Mouse (Mus musculus) MEL-GATA-1-ER (cell line): ENCODE measurements around the gene Tnfrsf13c.

Experiments
- DNase-seq: peaks from one replicate; pipeline ENCODE4 v3.0.0-alpha.2; 2012; ENCODE audit warnings: low read depth; ENCODE audit errors: extremely low read depth

Tnfrsf13c gene

DNA sequence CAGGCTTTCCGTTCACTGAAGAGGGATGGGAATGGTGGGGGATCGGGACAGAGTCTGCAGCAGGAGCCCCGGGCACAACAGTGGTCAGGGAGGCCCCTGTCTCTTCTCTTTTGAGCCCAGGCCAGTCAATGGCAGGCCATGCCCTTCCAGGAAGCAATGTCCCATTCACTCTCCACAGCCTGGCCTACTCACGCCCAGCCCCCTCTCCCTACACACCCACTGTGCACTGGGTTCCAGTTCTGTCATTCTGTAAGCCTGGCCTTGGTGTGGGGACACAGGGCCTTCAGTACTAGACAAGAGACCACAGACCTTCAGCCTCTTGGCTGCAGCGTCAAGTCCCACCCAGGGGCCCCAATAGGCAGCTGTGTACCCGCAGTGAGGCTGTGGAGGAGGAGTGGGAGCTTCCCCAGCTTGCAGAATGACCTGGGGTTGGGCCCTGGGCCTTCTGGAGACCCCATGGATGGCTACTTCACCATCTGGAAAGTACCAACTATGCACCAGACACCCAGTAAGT lies 6.0 kb upstream of the Tnfrsf13c start:
- DNase-seq: no peak

DNA sequence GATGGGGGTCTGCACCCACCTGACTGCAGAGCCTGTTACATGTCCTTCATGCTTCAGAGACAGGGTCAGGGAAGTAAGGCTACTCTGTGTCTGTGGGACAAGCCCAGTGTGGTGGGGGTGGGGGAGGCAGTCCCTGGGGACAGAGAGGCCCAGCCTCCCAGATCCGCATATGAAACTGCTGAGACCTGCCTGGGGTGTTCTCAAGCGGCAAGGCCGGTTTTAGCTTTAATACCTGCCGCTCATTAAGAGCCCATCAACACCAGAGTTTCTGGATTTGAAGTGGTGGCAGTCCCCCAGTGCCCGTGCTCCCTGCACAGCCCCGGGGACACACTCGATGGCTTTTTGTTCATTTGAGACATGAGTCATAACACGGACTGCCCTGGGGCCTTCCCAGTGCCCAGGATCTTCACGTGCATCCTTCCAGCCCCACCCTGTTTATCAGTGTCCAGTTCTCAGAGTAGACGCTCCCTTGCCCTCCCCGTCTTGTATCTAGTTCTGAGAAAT lies 5.4 kb upstream of the Tnfrsf13c start:
- DNase-seq: no peak

DNA sequence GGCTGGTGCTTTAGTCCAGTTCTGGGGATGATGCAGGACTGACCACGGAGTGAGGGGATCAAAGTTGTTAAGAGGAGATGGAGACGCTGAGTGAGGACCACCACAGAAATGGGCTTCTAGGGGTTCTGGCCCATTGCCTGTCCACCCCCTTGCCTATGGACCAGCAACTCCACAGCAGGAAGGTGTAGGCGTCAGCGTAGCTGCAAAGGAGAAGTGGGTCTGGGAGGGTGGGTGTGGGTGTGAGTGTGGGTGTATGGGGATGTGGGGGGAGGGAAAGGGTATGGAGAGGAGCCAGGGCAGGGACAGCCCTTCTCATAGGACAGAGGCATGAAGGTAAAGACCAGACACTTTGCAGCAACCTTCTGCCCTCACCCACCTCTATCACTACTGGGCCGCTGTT lies 1.6 kb upstream of the Tnfrsf13c start:
- DNase-seq: no peak

DNA sequence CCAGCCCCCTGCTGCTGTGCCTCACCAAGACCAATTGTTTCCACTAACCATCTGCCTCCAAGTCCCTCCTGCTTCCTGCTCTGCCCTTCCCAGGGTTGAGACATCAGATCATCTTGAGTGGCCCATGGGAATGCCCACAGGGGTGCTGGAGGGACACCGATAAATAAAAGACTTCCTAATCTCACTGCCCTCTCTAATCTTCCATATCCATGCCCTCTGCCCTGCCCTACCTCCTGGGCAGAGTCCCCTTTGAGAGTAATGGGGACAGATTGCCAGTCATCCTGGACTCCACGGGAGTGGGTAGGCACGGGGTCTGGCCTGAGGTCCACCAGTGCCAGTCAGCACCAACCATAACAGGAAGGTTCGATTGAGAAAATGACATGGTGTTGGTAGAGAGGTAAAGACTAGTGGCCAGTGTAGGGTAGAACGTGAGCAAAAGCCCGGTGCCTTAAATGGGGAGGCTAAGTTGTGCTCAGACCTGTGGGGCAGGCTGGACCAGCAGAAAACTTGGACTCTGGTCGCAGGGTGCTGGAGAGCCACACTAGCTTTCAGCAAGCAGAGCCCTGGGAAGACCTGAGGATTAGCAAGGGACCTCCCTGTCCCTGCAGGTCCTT lies 540 bp upstream of the Tnfrsf13c start:
- DNase-seq: no peak

DNA sequence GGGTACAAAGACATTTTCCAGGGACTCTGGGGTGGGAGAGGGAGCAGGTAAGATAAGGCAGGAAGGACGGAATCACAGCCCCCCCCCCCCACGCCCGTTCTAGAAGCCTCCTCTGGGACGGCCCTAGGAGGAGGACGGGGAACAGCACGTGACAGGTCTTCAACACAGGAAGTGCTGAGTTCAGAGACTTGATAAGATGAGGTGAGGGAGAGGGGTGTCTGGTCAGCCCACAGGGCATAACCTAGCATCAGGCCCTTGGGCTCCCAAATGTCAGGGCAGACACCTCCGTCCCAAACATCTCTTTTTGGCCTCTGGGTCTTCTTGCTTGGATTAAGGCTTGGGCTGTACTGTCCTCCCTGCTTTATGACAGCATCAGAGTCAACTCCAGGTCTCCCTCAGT lies 918 bp downstream of the Tnfrsf13c start:
- DNase-seq: no peak

DNA sequence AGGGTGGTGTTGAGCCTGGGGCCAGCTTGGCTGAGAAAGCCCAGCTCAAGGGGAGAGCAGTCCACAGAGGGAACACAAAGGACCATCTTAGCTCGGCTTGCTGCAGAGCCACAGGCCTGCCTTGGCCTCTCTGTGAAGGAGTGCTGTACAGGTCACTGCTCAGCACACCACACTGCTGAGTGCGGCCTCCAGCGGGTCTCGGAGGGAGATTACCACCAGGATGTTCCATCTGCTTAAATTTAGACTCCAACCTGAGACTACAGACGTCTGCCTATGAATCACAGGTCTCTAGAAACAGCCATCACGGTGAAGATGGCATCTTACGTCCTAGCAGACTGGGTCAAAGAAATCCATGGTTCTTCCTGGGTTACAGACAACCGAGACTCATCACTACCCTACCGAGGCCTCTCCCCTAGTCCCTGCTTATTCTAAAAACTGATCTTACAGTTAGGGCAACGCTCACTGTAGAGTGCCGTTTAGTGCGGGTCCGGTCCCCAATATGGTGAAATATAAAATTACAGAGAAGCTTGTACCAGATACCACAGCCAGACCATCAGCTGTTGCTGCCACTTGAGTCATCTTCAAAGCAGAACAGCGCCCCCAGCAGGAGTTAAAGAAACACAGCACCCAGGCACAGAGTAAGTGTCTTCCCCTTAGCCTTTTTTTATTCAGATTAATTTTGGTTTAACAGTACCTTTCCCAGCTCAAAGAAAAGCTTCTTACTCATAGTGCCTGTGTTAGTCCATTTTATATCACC lies 2.9 kb downstream of the Tnfrsf13c start:
- no peak for DNase-seq

DNA sequence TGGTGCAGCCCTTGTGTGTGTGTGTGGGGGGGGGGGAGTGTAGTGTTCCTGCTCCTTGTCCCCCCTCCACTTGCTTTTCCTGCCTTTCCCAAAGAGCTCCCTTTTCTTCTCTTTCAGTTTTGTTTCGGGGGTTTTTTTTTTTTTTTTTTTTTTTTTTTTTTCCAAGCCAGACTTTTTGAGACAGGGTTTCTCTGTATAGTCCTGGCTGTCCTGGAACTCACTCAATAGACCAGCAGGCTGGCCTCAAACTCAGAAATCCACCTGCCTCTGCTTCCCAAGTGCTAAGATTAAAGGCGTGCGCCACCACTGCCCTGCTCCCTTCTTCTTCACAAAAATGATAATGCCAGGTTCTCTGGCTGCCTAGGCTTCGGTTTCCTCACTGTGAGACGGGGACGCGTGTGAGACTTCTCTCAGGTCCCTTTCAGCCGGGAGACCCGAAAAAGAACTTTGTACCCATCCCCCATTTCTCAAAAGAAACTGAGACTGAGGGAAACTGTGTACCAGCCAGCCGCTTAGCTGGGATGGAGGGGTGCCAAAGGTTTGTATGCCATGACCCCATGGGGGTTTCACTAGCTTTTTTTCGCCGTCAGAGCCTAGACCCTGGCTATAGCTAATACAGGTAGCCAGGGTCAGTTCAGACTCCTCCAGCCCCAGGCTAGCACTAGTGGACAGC lies 4.0 kb downstream of the Tnfrsf13c start:
- no peak for DNase-seq

DNA sequence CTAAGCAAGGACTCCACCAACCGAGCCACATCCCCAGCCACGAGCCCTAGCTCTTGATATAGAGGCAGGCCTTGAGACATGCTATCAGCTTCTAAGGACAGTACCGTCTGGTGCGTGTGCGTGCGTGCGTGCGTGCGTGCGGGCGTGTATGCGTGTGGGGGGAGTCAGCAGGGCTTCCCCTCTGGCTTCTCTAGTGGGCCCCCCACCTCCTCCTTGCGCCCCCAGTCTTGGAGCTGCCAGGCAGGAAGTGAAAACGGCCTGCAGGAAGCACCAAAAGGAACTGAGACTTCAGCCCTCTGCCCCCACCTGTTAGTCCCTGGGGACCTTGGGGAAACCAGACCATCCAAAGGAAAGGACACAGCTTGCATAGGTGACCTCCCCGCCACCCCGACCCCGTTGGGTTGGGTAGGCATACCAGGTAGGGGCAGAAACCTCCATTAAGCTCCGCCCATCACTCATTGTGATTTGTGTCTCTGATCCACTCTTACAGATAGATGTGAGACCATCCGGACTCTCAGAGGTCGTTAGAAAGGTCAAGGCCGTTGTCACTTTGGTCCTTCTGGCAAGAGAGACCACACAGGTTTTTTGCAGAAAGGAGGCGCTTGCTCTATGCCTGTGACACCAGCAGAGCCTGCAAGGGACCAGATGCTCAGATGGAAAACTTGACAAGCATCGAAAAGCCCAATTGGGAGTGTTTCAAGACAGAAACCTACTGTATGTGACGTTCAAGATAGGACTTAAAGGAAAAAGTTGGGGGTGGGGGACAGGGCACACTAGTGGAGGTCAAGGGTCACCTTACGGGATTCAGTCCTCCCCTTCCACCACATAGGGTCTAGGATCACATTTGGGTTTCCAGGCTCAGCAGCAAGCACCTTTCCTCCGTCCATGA lies 5.1 kb downstream of the Tnfrsf13c start:
- DNase-seq: no peak

DNA sequence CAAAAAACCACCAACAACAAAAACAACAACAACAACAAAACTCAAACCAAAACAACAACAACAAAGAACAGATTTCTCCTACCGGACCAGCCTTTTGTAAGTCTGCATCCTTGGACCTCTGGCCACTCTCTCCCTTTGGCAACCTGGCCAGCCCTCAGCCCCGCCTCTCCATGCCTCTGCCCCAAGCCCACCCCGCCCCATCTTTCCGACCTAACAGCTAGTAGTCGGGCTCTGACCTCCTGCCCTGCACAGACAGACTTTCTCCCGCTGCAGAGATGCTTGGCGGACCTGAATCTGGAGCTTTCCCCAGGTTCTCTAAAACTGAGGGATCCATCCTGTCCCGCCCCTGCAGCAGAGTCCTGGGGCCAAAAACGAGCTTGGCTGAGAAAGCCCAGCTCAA lies 6.2 kb downstream of the Tnfrsf13c start:
- DNase-seq: no peak

DNA sequence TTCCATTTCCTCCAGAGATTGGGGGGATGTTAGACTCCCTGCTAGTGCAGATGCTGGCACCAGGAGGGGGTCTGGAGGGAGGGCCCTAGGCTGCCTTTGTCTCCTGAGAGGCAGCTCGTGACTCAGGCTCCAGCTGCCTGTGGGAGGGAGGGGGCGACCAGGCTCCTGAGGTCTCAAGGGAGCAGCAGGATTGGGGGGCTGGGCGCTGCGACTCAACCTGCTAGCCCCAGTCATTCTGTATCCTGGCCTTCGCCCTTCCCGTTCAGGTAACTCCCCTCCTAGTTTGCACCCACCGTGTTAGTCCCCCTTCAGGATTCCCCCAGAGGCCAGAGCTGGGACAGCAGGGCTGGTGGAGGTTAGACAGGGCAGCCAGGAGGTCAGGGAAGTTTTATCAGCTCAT lies 7.1 kb downstream of the Tnfrsf13c start:
- DNase-seq: no peak

DNA sequence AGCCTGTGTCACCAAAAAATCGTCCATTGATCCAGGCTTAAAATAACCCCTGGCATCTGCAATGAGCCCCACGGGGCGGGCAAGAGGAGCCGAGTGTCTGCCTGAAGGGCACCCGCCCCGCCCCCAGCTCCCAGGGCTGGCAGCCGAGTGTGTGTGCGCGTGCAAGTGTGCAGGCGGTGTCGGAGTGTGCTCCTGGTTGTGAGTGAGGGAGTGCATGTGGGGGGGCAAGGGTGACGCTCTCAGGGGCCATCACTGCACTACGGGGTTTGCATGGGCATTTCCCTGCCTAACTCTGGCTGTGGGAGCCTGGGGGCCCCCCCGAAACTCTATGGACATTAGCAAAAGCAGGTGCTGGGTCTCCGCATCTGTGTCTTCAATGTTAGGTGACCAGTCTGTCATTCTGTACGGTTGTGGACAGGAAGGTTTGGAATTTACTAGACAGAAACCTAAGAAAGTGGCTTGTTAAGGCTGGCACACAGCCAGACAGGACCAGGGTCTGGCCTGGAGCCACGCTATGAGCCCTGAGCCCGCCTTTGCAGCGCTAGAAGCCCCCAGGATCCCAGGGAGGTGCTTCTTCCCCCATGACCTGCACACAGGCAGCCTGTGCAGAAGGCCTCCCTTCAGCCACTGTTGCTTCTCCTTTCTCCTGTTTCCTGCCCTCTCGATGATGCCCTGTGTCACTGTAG lies 7.9 kb downstream of the Tnfrsf13c start:
- no peak for DNase-seq

DNA sequence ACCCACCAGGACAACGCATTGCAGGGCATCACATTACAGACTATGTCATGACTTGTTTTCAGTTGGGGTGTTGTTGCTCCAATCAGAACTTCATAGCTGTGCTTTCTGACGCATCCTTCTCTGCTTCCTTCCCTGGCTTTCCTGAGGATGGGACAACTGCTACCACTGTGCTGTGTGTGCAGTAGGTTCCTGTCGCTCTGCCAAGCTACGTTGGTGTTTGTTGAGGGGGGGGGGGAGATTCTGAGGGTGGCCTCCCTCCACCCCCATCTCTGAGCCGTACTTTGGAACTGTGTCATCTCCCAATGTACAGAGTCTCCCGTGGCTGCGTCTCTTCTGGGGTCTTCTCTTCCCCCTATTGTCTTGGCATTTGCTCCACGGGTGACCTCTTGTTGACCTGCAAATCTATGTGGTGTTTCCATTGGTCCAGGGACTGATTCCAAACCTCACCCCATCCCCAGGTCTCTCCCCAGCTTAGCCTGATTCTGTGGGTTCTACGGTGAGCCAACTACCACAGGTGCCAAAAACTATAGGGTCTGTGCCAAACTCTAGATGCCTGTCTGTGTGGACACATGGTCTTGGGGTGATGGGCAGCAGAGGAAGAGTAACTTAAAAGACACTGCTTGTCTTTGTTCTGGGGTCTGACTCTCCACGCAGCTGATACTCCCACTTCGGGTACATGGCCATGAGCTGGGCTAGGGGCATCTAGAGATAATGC lies 8.7 kb downstream of the Tnfrsf13c start:
- no peak for DNase-seq

DNA sequence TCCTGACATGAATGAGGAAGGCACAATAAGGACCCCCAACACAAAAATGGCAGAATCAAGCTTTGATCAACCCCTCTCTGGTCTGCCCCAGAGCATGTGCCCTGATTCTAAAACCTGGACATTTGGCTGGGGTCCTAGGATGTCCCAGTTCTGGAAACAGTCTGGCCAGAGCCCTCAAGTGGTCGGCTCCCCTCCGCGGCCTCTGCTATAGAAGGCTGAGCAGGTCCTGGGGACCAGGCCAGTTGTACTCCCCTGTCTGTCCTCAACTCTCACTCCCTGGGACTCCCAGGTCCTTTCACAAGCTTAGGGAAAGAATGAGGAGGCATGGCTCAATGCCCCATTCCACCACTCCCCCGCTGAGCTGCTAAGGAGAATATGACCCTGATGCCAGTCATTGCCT lies 10.9 kb downstream of the Tnfrsf13c start:
- no peak for DNase-seq

DNA sequence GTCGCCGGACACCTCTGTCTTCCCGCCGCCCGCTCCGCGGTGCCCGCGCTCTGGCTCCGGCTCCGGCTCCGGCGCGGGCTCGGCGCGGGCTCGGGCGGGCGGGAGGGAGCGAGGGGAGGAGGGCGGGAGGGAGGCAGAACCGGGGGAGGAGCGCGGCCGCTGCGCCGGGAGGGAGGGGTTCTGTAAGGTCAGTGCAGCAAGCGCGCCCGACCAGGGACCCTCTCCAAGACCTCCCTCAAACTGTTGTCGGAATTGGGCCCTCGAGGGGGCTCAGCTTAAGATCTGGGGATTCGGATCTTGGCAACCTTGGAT lies 11.5 kb downstream of the Tnfrsf13c start, which contains the start of gene Shisa8:
TSS of gene Shisa8 (minus strand) at position 64 of the 312 bp plus-strand sequence.
- DNase-seq: no peak

DNA sequence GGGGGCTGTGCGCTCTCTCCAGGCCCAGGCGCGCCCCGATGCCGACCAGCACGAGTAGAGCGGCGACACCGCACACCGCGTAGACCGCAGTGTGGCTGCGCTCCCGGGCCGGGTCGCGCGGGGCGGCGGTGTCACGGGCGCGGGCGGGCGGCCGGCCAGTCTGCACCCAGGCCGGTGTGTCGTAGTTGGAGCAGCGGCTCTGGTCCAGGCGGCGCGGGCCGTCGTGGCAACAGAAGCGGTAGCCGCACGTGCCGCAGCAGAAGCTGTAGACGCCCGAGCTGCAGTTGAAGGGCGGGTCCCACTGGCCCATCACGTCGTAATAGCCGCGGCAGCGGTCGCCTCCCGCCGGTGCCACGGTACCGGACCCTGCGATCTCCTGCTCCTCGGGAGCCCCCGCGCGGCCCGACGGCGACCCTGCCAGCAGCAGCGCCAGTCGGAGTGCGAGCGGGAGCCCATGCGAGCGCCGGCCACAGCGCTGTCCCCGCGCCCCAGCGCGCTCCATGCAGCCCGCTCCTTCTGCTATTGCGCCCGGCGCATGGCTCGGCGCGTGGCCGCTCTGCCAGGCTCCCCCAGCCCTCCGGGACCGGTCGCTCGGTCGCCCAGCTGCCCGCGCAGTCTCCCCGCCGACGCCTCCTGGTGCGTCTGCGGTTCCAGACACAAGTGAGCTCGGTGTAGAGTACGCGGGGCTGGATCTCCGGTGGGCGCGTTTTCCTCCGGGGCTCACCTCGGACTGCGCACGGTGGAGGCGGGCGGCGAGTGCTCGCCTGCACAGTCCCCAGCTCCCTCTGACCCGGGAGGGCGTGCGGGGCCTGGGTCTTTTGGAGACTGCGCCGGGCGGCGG lies 12.0 kb downstream of the Tnfrsf13c start:
- no peak for DNase-seq

DNA sequence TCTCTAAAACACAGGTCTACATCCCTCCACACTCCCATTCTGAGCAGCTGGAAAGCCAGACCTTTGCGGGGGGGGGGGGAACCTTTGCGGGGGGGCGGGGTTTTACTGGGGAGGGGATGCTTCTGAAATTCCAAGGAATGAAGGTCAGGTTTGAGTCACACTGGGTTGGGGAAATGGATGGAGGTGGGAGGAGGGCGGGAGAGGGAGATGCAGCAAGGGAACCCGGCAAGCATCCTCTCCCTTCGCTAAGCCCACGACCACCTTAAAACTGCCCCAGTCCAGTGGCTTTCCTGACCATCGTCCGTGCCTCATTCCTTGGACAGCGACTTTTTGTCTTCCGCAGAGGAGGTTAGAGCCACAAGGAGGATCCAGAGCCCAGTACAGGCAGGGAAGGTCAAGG lies 12.9 kb downstream of the Tnfrsf13c start:
- DNase-seq: no peak

DNA sequence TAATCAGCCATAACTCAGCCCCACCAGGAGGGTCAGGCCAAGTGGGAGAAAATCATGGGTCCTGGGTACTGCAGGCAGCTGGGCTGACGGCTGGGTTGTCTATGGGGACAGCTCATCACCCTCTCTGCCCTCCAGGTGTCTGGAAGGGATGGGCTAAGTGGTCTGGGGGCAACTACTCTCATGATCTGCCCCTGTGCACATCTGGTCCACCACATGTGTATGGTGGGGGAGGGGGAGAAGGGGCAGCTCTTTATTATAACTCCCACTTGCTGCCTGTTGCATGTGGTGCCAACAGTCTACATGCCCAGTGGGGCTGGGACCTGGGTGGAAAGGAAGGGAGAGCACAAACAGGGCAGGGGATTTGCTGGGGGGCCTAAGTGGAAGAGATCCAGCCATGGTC lies 13.4 kb downstream of the Tnfrsf13c start:
- DNase-seq: no peak

DNA sequence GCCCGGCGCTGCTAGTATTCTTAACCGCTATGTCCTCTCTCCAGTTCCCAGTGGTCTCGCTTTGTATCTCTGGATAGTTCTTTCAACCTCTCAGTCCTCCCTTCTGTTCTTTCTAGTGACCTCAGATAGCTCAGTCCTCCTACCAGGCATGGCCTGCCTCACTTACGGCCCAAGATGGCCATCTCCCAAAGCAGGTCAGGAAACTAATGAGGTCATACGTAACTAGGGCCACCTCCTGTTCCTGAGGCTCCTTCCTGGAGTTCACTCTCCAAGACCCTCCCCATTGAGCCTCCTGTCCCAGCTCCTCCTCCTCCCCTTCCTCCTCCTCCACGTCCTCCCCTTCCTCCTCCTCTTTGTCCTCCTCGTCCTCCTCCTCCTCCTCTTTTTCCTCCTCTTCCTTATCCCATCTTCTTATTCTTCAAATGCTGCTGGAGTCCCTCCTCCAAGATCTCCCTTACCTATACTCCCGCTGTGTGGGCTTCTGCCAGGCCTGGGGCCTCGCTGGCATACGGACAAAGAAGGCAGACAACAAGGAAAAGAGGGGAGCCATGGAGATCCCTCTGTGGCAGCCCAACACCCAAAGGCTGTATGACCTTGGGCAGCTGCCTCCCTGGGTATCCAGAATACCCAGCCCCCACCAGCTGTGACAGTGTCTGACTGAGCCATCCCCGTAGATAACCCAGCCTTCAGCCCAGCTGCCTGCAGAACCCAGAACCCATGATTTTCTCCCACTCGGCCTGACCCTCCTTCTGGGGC lies 14.7 kb downstream of the Tnfrsf13c start:
- DNase-seq: no peak

DNA sequence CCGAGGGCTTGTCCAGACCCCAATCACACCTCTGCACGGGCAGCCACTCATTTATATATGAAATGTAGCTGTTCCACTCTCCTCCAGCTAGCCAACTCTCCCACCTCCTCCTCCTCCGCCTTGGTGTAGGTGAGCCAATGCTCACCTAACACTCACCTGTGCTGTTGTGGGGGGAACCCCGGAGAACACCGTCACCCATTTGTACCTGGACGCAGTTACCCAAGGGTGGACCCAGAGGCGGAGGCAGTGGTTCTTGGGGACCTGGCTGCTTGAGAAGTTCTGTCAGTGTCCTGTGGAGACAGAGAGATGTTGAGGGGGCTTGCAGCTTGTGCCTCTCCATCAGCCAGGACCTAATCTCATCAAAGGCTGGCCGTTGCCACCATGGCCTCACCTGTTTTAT lies 15.9 kb downstream of the Tnfrsf13c start:
- no peak for DNase-seq
